Mouse (Mus musculus) lung, postnatal 0 days (tissue): ENCODE data around the gene Gstp1.
"Not testable (repeated sequence)": the region's sequence is repeated elsewhere in the genome, so short reads cannot be mapped to it uniquely, and the experiment has no call there.

Source experiments
- CTCF ChIP-seq: IDR thresholded peaks from 2 replicates; pipeline ENCODE4 v1.5.1; 2016; ENCODE audit warnings: antibody characterized with exemption, mild to moderate bottlenecking
- EP300 ChIP-seq: IDR thresholded peaks from 2 replicates; pipeline ENCODE4 v1.6.1; 2016; ENCODE audit warnings: antibody characterized with exemption, mild to moderate bottlenecking, control low read depth

DNA sequence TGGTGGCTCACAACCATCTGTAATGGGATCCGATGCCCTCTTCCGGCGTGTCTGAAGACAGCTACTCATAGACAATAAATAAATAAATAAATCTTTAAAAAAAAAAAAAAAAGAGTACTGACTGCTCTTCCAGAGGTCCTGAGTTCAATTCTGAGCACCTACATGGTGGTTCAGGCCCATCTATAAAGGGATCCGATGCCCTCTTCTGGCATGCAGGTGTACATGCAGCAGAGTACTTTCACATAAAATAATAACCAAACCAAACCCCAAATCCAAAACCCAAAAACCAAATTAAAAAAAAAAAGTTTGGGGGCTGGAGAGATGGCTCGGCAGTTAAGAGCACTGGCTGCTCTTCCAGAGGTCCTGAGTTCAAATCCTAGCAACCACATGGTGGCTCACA lies 11.3 kb upstream of the Gstp1 start:
- TF ChIP-seq CTCF: peak; percentile 36; the same call in 1 of the 2 replicates
- TF ChIP-seq EP300: not testable (repeated sequence)
